Mouse (Mus musculus) G1E (cell line): ENCODE data around the gene Ppp1r3g.

ENCODE experiments used
- CTCF ChIP-seq: IDR thresholded peaks from 2 replicates; pipeline ENCODE4 v1.5.1; 2012; ENCODE audit warnings: low read depth, low read length, inconsistent platforms, mixed read lengths
- GATA1 ChIP-seq: IDR thresholded peaks from 2 replicates; pipeline ENCODE4 v1.6.1; 2012; ENCODE audit warnings: borderline replicate concordance, low read length, inconsistent platforms, mixed read lengths
- TAL1 ChIP-seq: conservative IDR thresholded peaks from 2 replicates; pipeline ENCODE4 v1.6.1; 2012; ENCODE audit warnings: low read depth, low read length, inconsistent platforms, mixed read lengths

- TF ChIP-seq CTCF = no peak
- no peak for TF ChIP-seq TAL1
- TF ChIP-seq GATA1 = no peak
These were observed 18.3 kb downstream of the Ppp1r3g start for GRCm38 (mm10) chr13:35976912-35977311.
